Mouse (Mus musculus) MEL (cell line): ENCODE measurements around the gene Cenpu. TPM values are rescaled to one million over a fixed set of nuclear protein-coding genes. Genes with fewer than 3 reads are reported as not detected.

Source experiments
- DNase-seq: peaks from one replicate; pipeline ENCODE4 v3.0.0; 2011; ENCODE audit warnings: low read depth, low spot score
- H3K27ac ChIP-seq: 2 replicates; pipeline ENCODE4 v1.5.1; 2012; ENCODE audit warnings: low read depth, mild to moderate bottlenecking, control low read depth, low read length, moderate library complexity; ENCODE audit not compliant: control insufficient read depth
- H3K27me3 ChIP-seq, 2 experiments: fragments of 150-350 bp in 1 of 2; sonication (generic) in 1 of 2; 2 replicates each; pipeline ENCODE4 v1.6.1; 2012; ENCODE audit warnings: low read length in 2 of 2, mild to moderate bottlenecking in 2 of 2, improper control_type of control experiment in 1 of 2, moderate library complexity in 1 of 2; ENCODE audit not compliant: insufficient read depth in 2 of 2, control insufficient read depth in 1 of 2
- H3K36me3 ChIP-seq, 2 experiments: 2 replicates each; pipeline ENCODE4 v1.6.1; 2012 to 2014; ENCODE audit warnings: low read length in 2 of 2, improper control_type of control experiment in 1 of 2, inconsistent platforms in 1 of 2, mild to moderate bottlenecking in 1 of 2; ENCODE audit not compliant: insufficient read depth in 2 of 2, control insufficient read depth in 1 of 2
- H3K4me1 ChIP-seq, 2 experiments: fragments of 150-350 bp in 1 of 2; sonication (generic) in 1 of 2; 2 replicates each; pipeline ENCODE4 v1.6.1; 2012; ENCODE audit warnings: low read length in 2 of 2, improper control_type of control experiment in 1 of 2, mild to moderate bottlenecking in 1 of 2; ENCODE audit not compliant: insufficient read depth in 2 of 2, control insufficient read depth in 1 of 2
- H3K4me3 ChIP-seq, 2 experiments: fragments of 150-350 bp in 1 of 2; sonication (generic) in 1 of 2; 2 replicates each; pipeline ENCODE4 v1.5.1; 2012; ENCODE audit warnings: low read depth in 2 of 2, low read length in 2 of 2, mild to moderate bottlenecking in 2 of 2, moderate library complexity in 2 of 2, control low read depth in 1 of 2, improper control_type of control experiment in 1 of 2; ENCODE audit not compliant: control insufficient read depth in 1 of 2, insufficient read depth in 1 of 2
- H3K79me2 ChIP-seq: 2 replicates; pipeline ENCODE4 v1.6.1; 2012; ENCODE audit warnings: mild to moderate bottlenecking, low read length, moderate library complexity; ENCODE audit not compliant: control insufficient read depth, poor library complexity, insufficient read depth
- H3K9ac ChIP-seq: 2 replicates; pipeline ENCODE4 v1.6.1; 2012; ENCODE audit warnings: low read depth, mild to moderate bottlenecking, control low read depth, low read length, moderate library complexity; ENCODE audit not compliant: control insufficient read depth, poor library complexity, severe bottlenecking
- H3K9me3 ChIP-seq: fragments of 150-350 bp; sonication (generic); replicated peaks from 2 replicates; pipeline ENCODE4 v1.6.1; 2012; ENCODE audit warnings: mild to moderate bottlenecking, low read length, improper control_type of control experiment, moderate library complexity; ENCODE audit not compliant: insufficient read depth
- BHLHE40 ChIP-seq: IDR thresholded peaks from 2 replicates; pipeline ENCODE4 v1.6.1; 2012; ENCODE audit warnings: low read depth, mild to moderate bottlenecking, inconsistent platforms, low read length, improper control_type of control experiment, borderline replicate concordance
- CHD1 ChIP-seq: IDR thresholded peaks from 2 replicates; pipeline ENCODE4 v1.6.1; 2012; ENCODE audit warnings: low read depth, mild to moderate bottlenecking, inconsistent platforms, low read length, improper control_type of control experiment
- CHD2 ChIP-seq: IDR thresholded peaks from 2 replicates; pipeline ENCODE4 v1.6.1; 2011; ENCODE audit warnings: low read length, improper control_type of control experiment
- E2F4 ChIP-seq: IDR thresholded peaks from 2 replicates; pipeline ENCODE4 v1.6.1; 2011; ENCODE audit warnings: low read depth, low read length, improper control_type of control experiment, borderline replicate concordance
- EP300 ChIP-seq, 2 experiments: IDR thresholded peaks; 2 replicates each; pipeline ENCODE4 v1.6.1; 2011; ENCODE audit warnings: improper control_type of control experiment in 2 of 2, low read length in 2 of 2, low read depth in 1 of 2, mild to moderate bottlenecking in 1 of 2
- ETS1 ChIP-seq: IDR thresholded peaks from 2 replicates; pipeline ENCODE4 v1.6.1; 2012; ENCODE audit warnings: low read depth, mild to moderate bottlenecking, inconsistent platforms, low read length, improper control_type of control experiment, moderate library complexity
- MAZ ChIP-seq: IDR thresholded peaks from 2 replicates; pipeline ENCODE4 v1.6.1; 2012; ENCODE audit warnings: low read depth, mild to moderate bottlenecking, inconsistent platforms, low read length, improper control_type of control experiment
- MXI1 ChIP-seq: IDR thresholded peaks from 2 replicates; pipeline ENCODE4 v1.6.1; 2011; ENCODE audit warnings: mild to moderate bottlenecking, low read depth, low read length, improper control_type of control experiment
- MYC ChIP-seq: IDR thresholded peaks from 2 replicates; pipeline ENCODE4 v1.6.1; 2011; ENCODE audit warnings: low read depth, mild to moderate bottlenecking, low read length, improper control_type of control experiment, moderate library complexity
- NELFE ChIP-seq: IDR thresholded peaks from 2 replicates; pipeline ENCODE4 v1.6.1; 2011; ENCODE audit warnings: low read depth, low read length, improper control_type of control experiment
- NRF1 ChIP-seq: IDR thresholded peaks from 2 replicates; pipeline ENCODE4 v1.6.1; 2014; ENCODE audit warnings: low read depth, mild to moderate bottlenecking, inconsistent platforms, low read length, improper control_type of control experiment, moderate library complexity; ENCODE audit not compliant: poor library complexity, insufficient read depth, severe bottlenecking
- POLR2AphosphoS5 ChIP-seq: IDR thresholded peaks from 2 replicates; pipeline ENCODE4 v1.6.1; 2012; ENCODE audit warnings: low read depth, borderline replicate concordance, mild to moderate bottlenecking, inconsistent platforms, low read length, moderate library complexity, mixed read lengths
- RCOR1 ChIP-seq: IDR thresholded peaks from 2 replicates; pipeline ENCODE4 v1.6.1; 2012; ENCODE audit warnings: low read depth, mild to moderate bottlenecking, inconsistent platforms, low read length, improper control_type of control experiment
- TAL1 ChIP-seq: IDR thresholded peaks from 2 replicates; pipeline ENCODE4 v1.6.1; 2012; ENCODE audit warnings: mild to moderate bottlenecking, inconsistent platforms, low read length, moderate library complexity, mixed read lengths
- TBP ChIP-seq: IDR thresholded peaks from 2 replicates; pipeline ENCODE4 v1.8.0; 2011; ENCODE audit warnings: low read depth, low read length, improper control_type of control experiment
- TCF12 ChIP-seq: IDR thresholded peaks from 2 replicates; pipeline ENCODE4 v1.6.1; 2014; ENCODE audit warnings: low read depth, mild to moderate bottlenecking, inconsistent platforms, low read length, improper control_type of control experiment, moderate library complexity
- USF1 ChIP-seq: IDR thresholded peaks from 2 replicates; pipeline ENCODE4 v1.6.1; 2014; ENCODE audit warnings: low read depth, mild to moderate bottlenecking, inconsistent platforms, low read length, improper control_type of control experiment, moderate library complexity
- USF2 ChIP-seq, 2 experiments: IDR thresholded peaks; 2 replicates each; pipeline ENCODE4 v1.6.1; 2011 to 2012; ENCODE audit warnings: improper control_type of control experiment in 2 of 2, low read length in 2 of 2, borderline replicate concordance in 1 of 2, inconsistent platforms in 1 of 2, low read depth in 1 of 2, mild to moderate bottlenecking in 1 of 2; ENCODE audit not compliant: insufficient read depth in 1 of 2
- ZC3H11A ChIP-seq: IDR thresholded peaks from 2 replicates; pipeline ENCODE4 v1.6.1; 2012; ENCODE audit warnings: low read depth, mild to moderate bottlenecking, inconsistent platforms, low read length, improper control_type of control experiment
- ZKSCAN1 ChIP-seq: IDR thresholded peaks from 2 replicates; pipeline ENCODE4 v1.6.1; 2012; ENCODE audit warnings: low read depth, mild to moderate bottlenecking, inconsistent platforms, low read length, improper control_type of control experiment, moderate library complexity
- polyA plus RNA-seq, 2 experiments: library from polyadenylated mRNA; stranded (reverse) in 1 of 2; unstranded in 1 of 2; fragments of >175 nt in 1 of 2; fragments of >200 nt in 1 of 2; gene quantifications; 2 replicates each; pipeline versions ENCODE4 v1.2.1 to v1.2.4; 2012; ENCODE audit warnings: low replicate concordance in 2 of 2, low read depth in 1 of 2; ENCODE audit not compliant: insufficient read length in 2 of 2, insufficient read depth in 1 of 2, missing spikeins in 1 of 2
- total RNA-seq: library from RNA; depleted of rRNA; stranded (reverse); fragments of 300-350 nt; gene quantifications from 2 replicates; pipeline ENCODE4 v1.2.3, GENCODE M21; 2012

Cenpu gene
- total and polyA plus RNA-seq, 3 experiments: 30.7 to 446 (median 42.5) TPM

DNA sequence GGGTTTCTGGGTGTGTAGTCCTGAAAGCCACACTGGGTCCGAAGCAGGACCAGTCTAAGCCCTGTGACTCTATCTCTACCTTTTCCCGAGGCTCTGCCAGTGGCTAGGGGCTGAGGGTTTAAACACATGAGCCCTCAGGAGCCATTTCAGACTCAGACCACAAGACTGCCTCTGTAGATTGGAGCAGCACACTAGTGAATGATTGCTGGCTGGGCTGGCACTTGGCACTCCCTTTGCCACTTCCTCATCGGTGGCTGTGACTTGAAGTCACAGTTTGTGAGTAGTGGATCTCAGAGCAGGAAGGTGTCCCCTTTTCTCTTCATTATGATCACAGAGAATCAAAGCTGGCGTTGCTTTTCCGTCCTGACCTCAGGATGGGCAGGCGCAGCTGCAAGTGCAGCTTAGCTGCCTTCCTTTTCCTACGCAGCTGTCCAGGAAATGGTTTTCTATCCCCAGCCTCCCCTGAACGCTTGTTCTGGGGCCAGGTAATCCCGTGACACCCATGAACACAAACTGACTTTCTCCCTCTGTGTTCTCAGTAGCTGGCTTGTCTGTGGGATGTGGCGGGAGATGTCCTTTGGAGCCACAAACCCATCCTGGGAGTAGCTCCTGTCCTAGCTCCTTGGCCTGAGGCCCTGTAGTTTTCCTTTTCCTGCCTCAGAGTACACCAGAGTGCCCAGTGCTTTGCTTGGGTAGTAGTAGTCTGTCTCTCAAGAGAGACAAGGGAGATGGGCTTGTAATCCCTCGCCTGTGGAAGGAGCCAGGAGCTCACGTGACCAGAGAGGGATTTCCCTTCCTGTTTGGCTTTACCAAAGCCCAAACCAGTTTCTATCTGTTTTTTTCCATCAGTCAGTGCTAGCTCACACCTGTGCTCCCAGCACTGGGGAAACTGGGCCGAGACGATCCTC is 43.1 kb upstream of the Cenpu start:
- H3K9me3 ChIP-seq: no peaks in the 10 kb centered on the region
- H3K79me2 ChIP-seq: no peaks in the 10 kb centered on the region
- no peak for TF ChIP-seq EP300 (IDR thresholded peaks at IDR 0.05; ENCODE audit: low read depth in 1 of 2, low read length in 2 of 2)
- no peak for TF ChIP-seq MAZ
- TF ChIP-seq MXI1: no peak
- no peak for TF ChIP-seq ZKSCAN1
- no peak for TF ChIP-seq TCF12
- no peak for TF ChIP-seq ZC3H11A
- TF ChIP-seq NRF1: no peak
- TF ChIP-seq TAL1: no peak
- TF ChIP-seq USF1: no peak
- no peak for TF ChIP-seq NELFE
- TF ChIP-seq CHD2: no peak
- TF ChIP-seq ETS1: no peak
- no peak for TF ChIP-seq MYC
- TF ChIP-seq USF2 (IDR thresholded peaks at IDR 0.05; ENCODE audit: borderline replicate concordance in 1 of 2, insufficient read depth in 1 of 2, low read depth in 1 of 2, low read length in 2 of 2): no peak
- TF ChIP-seq TBP: no peak
- TF ChIP-seq CHD1: no peak
- TF ChIP-seq E2F4: no peak
- TF ChIP-seq BHLHE40: no peak
- TF ChIP-seq RCOR1: no peak
- TF ChIP-seq POLR2AphosphoS5: no peak
- no peak overlapping the region for H3K4me3 ChIP-seq
- H3K4me1 ChIP-seq: no peaks in the 10 kb centered on the region
- H3K9ac ChIP-seq: no peak overlapping the region
- no peaks in the 10 kb centered on the region for H3K27me3 ChIP-seq
- H3K36me3 ChIP-seq: no peaks in the 10 kb centered on the region; a peak in 2 of 4 replicates
- peak; percentile 8 for DNase-seq
- H3K27ac ChIP-seq: no peak overlapping the region
